Mouse (Mus musculus) lung, embryonic 14.5 days (tissue): ENCODE measurements around the gene Sipa1l1. TPM values are rescaled to one million over a fixed set of nuclear protein-coding genes. Genes with fewer than 3 reads are reported as not detected.

Source experiments
- ATAC-seq: fragments of 200-750 bp; cut with Nextera tagmentation; 2 replicates; pipeline ENCODE4 v1.8.0; 2017; ENCODE audit warnings: mild to moderate bottlenecking, moderate TSS enrichment, moderate library complexity; ENCODE audit not compliant: insufficient read depth
- DNase-seq: peaks from one replicate; pipeline ENCODE4 v3.0.0-alpha.2; 2015
- H3K27ac ChIP-seq: fragments of 300-500 bp; sonication (generic); 2 replicates; pipeline ENCODE4 v1.5.1; 2014; ENCODE audit warnings: low read depth, mild to moderate bottlenecking, moderate library complexity
- H3K27me3 ChIP-seq: fragments of 300-500 bp; sonication (generic); 2 replicates; pipeline ENCODE4 v1.6.1; 2014; ENCODE audit warnings: low read length, control low read depth; ENCODE audit not compliant: insufficient read depth
- H3K36me3 ChIP-seq: fragments of 300-500 bp; sonication (generic); 2 replicates; pipeline ENCODE4 v1.6.1; 2014; ENCODE audit warnings: control low read depth; ENCODE audit not compliant: insufficient read depth
- H3K4me1 ChIP-seq: fragments of 300-500 bp; sonication (generic); 2 replicates; pipeline ENCODE4 v1.6.1; 2014; ENCODE audit warnings: antibody characterized with exemption, control low read depth; ENCODE audit not compliant: insufficient read depth
- H3K4me2 ChIP-seq: fragments of 300-500 bp; sonication (generic); 2 replicates; pipeline ENCODE4 v1.6.1; 2014; ENCODE audit warnings: mild to moderate bottlenecking
- H3K4me3 ChIP-seq: fragments of 300-500 bp; sonication (generic); 2 replicates; pipeline ENCODE4 v1.5.1; 2014; ENCODE audit warnings: low read depth, low read length
- H3K9ac ChIP-seq: fragments of 300-500 bp; sonication (generic); 2 replicates; pipeline ENCODE4 v1.6.1; 2014
- H3K9me3 ChIP-seq: fragments of 300-500 bp; sonication (generic); 2 replicates; pipeline ENCODE4 v1.6.1; 2016; ENCODE audit warnings: low read depth, low read length, control low read depth
- CTCF ChIP-seq: IDR thresholded peaks from 2 replicates; pipeline ENCODE4 v1.5.1; 2016; ENCODE audit warnings: antibody characterized with exemption, low read depth
- WGBS: fragments of 180-500 bp; shearing (Covaris S2); extraction: QIAGEN DNeasy Blood & Tissue Kit; methylation state at CpG from one replicate; pipeline ENCODE4 v1.1.7; 2014; 5-methylcytosine and 5-hydroxymethylcytosine counted together
- polyA plus RNA-seq: library from polyadenylated mRNA; unstranded; fragments of >200 nt; fragmentation: Nextera tagmentation; extraction: Ambion mirVana; gene quantifications from 2 replicates; pipeline ENCODE4 v1.2.1, GENCODE M21; 2014

The Sipa1l1 gene
- polyA plus RNA-seq, 1 experiment from 2014 or later, result 30.5 TPM

DNA sequence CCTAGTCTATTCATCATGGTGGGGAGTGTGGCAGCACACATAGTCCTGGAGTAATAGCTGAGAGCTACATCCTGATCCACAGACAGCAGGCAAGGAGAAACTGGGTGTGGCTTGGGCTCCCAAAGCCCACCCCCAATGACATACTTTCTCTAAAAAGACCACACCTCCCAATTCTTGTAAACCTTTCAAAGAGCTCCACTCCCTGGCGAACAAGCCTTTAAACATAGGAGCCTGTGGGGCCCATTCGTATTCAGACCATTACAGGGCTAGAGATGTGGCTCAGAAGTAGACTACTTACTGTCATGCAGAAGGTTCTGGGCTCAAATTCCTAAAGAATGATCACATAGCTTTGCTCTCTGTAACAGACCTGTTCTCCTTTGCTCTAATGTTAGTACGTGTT lies 156.4 kb downstream of the Sipa1l1 start:
- TF ChIP-seq CTCF, result no peak
- Histone ChIP-seq H3K4me1 (no peaks in the 10 kb centered on the region), H3K27ac (no peak overlapping the region), H3K9me3 (no peaks in the 10 kb centered on the region), H3K27me3 (no peaks in the 10 kb centered on the region), H3K4me3 (no peak overlapping the region), H3K4me2 (no peak overlapping the region), H3K36me3 (no peaks in the 10 kb centered on the region), H3K9ac (no peak overlapping the region)
- 77% methylated on average over 3 of the region's 3 CpGs for WGBS
- DNase-seq, result peak; percentile 24
- no peak for ATAC-seq

DNA sequence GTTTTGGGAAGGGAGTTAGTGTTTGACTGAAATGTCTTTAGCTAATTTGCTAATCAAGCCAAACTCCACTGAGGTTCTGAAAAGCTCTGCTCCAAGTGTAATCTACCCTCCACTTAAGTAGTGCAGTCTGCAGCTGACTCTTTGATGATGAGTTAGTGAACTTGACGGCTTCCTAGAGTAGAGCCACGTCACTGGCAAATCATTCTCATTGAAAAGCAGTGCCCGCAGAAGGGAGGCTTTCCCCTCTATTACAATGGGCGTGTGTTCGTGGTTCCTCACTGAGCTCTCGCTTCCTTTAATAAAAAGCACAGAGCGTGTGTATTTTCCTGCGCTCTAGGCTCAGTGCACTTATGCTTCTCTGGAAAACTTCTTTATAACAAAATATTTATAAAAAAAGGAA lies 157.3 kb downstream of the Sipa1l1 start:
- H3K9ac ChIP-seq, result no peak overlapping the region
- H3K4me2 ChIP-seq, result no peak overlapping the region
- H3K4me3 ChIP-seq, result no peak overlapping the region
- no peaks in the 10 kb centered on the region for H3K4me1 ChIP-seq
- 66% methylated on average over 8 of the region's 8 CpGs for WGBS
- H3K27me3 ChIP-seq, result no peaks in the 10 kb centered on the region
- no peak for ATAC-seq
- H3K9me3 ChIP-seq, result no peaks in the 10 kb centered on the region
- peak; percentile 16 for DNase-seq
- no peak for TF ChIP-seq CTCF
- no peaks in the 10 kb centered on the region for H3K36me3 ChIP-seq
- H3K27ac ChIP-seq, result no peak overlapping the region

DNA sequence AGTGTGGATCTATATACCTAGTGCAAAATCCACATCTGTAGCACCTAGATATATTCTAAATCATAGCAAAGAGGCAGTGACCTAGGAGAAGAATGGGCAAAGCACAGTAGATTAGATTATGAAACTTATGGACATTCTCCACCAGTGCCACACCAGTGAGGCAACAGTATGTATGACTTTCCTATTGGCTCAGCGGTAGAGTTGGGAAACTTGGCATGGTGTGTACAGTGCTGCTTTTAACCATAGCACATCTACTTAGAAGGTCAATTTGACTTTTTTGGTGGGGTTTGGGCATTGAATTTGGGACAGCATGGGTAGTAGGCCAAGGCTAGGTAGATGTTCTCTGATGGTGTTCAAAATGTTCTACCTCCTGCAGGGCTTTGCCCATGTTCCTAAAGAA lies 159.0 kb downstream of the Sipa1l1 start:
- no peaks in the 10 kb centered on the region for H3K27me3 ChIP-seq
- H3K4me1 ChIP-seq, result no peaks in the 10 kb centered on the region
- DNase-seq (no peak), ATAC-seq (no peak)
- no peak overlapping the region for H3K4me3 ChIP-seq
- H3K9ac ChIP-seq, result no peak overlapping the region
- no peaks in the 10 kb centered on the region for H3K9me3 ChIP-seq
- no peak overlapping the region for H3K27ac ChIP-seq
- no peak overlapping the region for H3K4me2 ChIP-seq
- no peaks in the 10 kb centered on the region for H3K36me3 ChIP-seq
- 95% methylated on average over 1 of the region's 1 CpGs for WGBS
- no peak for TF ChIP-seq CTCF

DNA sequence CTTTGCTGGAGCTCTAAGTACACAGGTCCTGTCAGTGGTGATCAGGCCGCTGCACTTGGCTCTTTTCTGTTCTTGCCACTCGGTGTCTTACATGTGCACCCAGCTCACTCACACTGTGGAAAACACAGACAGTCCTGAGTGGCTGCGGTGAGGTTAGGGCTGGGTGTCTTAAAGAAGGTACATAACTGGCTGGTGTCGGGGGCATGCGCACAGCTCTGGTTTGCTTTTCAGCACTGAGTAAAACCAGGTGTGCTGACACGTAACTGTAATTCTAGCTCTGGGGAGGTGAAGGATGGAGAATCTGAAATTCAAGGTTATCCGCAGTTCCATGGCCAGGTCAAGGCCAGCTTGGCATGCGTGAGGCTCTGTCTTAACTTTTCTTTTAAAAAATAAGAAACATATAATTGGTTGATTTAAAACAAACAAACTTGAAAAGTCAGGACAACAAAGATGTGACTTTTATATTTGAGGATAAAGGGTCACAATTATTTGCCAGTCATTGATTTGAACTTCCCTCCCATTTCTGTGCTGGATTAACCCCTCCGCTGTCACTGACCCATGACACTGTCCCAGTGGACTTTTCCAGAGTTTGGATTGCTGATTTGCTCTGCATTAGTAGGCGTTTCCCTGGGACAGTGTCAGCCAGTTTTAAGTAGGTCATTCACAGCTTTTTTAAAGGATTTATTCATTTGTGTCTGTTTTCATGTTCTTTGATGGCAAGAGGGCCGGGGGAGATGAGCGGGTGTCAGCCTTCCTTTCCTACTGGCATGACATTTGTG lies 163.9 kb downstream of the Sipa1l1 start:
- 82% methylated on average over 12 of the region's 12 CpGs for WGBS
- no peak overlapping the region for H3K27ac ChIP-seq

DNA sequence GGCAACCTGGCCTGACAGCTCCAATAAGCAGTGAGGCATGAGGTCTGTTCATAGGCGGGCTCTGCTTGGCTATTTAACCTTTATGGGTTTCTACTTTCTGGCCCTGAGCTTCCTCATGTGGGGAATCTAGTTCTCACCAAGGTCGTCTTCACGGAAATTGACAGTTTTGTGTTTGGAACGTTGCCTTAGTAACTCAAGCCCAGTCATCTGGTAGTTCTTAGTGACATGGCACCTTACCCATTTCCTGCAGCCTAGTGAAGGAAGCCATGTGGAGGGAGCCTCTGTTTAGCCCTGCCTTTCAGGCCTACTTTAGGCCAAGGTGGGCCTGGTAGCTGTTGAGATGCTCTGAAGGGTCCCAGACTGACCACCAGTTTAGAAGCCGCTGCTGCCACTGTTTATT lies 164.9 kb downstream of the Sipa1l1 start:
- Histone ChIP-seq H3K4me3 (no peak overlapping the region), H3K27me3 (no peaks in the 10 kb centered on the region), H3K9me3 (no peaks in the 10 kb centered on the region), H3K9ac (no peak overlapping the region), H3K4me1 (no peaks in the 10 kb centered on the region), H3K4me2 (no peak overlapping the region), H3K36me3 (no peaks in the 10 kb centered on the region), H3K27ac (no peak overlapping the region)
- ATAC-seq, result no peak
- 65% methylated on average over 5 of the region's 5 CpGs for WGBS
- no peak for DNase-seq
- TF ChIP-seq CTCF, result no peak

More for the DNA sequence above, 163.9 kb downstream of the Sipa1l1 start:
- no peaks in the 10 kb centered on the region for H3K4me1 ChIP-seq
- H3K9me3 ChIP-seq, result no peaks in the 10 kb centered on the region
- ATAC-seq (no peak), DNase-seq (no peak)
- no peaks in the 10 kb centered on the region for H3K36me3 ChIP-seq
- H3K4me2 ChIP-seq, result no peak overlapping the region
- no peak for TF ChIP-seq CTCF
- no peak overlapping the region for H3K9ac ChIP-seq
- H3K27me3 ChIP-seq, result no peaks in the 10 kb centered on the region
- no peak overlapping the region for H3K4me3 ChIP-seq

DNA sequence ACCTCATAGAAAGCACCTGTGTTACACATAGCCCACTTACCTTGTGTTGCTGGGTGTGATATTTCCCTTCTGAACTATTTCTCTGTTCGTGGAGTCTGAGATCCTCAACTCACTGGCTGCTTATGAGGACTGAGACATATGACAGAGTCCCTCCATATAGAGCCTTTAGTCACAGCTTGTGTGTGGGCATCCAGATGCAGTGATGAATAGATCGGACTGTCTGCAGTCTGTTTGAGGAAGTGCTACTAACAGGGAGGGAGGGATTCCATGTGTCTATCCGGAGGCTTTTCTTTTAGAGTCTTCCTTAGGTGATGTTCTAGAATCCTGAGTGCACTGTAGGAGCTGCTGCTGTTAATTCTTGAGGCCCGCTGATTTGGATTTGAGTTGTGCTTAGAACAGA lies 165.4 kb downstream of the Sipa1l1 start:
- ATAC-seq (no peak), DNase-seq (no peak)
- H3K27ac ChIP-seq, result no peak overlapping the region
- no peak overlapping the region for H3K4me3 ChIP-seq
- no peak overlapping the region for H3K4me2 ChIP-seq
- H3K4me1 ChIP-seq, result no peaks in the 10 kb centered on the region
- H3K36me3 ChIP-seq, result no peaks in the 10 kb centered on the region
- no peaks in the 10 kb centered on the region for H3K27me3 ChIP-seq
- no peak overlapping the region for H3K9ac ChIP-seq
- no peak for TF ChIP-seq CTCF
- H3K9me3 ChIP-seq, result no peaks in the 10 kb centered on the region
- 51% methylated on average over 4 of the region's 4 CpGs for WGBS

DNA sequence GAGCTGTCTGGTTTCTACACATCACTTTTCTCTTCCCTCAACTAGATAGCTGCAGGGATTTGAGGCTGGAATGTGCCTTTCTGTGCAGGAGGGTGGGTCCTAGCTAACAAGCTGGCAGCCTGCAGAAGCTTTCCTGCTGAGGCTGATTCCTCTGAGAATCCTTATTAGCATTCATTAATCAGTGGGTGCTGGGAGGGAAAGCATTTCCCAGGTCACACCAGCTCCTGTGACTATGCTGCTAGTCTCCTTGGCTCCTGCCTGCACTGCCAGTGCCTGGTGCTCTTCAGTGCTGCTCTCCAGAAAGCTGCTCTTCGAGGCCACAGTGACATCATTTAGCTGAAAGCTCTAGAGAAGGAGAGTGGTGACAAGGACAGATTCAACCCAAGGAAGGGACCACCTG lies 166.0 kb downstream of the Sipa1l1 start:
- WGBS, result 6% methylated on average over 1 of the region's 1 CpGs
- Histone ChIP-seq H3K27ac (no peak overlapping the region), H3K36me3 (no peaks in the 10 kb centered on the region), H3K9me3 (no peaks in the 10 kb centered on the region), H3K4me2 (no peak overlapping the region), H3K27me3 (no peaks in the 10 kb centered on the region), H3K9ac (no peak overlapping the region), H3K4me1 (no peaks in the 10 kb centered on the region), H3K4me3 (no peak overlapping the region)
- ATAC-seq, result no peak
- no peak for TF ChIP-seq CTCF
- DNase-seq, result no peak
